Mouse (Mus musculus): ENCODE results near the gene Hmg20b. TPM values are rescaled to one million over a fixed set of nuclear protein-coding genes. Genes with fewer than 3 reads are reported as not detected.

The Hmg20b gene
- polyA plus RNA-seq, 2 experiments, result 92.9 to 135 TPM

DNA sequence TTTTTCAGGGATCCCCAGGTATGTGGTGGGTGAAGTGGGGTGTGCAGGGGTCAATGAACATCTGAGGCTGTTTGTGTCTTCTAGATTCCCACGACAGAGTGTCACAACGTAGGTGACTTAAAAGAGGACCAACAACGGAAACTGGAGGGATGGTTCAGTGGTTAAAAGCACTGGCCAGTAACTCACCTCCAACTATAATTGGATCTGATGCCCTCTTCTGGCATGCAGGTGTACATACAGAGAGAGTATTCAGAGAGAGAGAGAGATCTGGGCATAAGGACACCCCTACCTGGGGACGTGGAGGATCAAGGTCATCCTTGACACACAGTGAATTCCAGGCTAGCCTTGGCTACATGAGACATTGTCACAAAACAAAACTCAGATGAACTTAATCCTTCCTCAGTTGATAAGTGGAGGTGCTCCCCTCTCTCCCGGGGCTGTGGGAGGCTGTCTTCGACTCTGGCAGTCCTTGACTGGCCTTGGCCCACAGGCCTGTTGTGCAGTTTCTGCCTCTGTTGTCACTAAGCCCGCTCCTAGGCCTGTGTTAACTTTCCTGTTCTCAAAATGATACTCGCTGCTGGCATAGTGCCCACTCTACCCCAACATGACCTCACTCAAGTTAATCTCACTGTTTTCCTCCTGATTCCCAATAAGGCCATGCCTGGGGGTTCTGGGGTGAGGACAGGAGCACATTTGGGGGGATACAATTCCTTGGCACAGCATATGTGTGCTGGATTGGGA lies 5.7 kb downstream of the Hmg20b start:
- H3K9me3 ChIP-seq (ENCODE audit: control insufficient read depth, low read length), result no peaks in the 10 kb centered on the region
- ATAC-seq (ENCODE audit: low FRiP score, low read depth) (no peak), DNase-seq (ENCODE audit: low spot score) (no peak)
- peaks cover 21% of the 10 kb centered on the region for H3K36me3 ChIP-seq (ENCODE audit: control insufficient read depth, insufficient read depth, low read length)
- peaks cover 44% of the 10 kb centered on the region for H3K27me3 ChIP-seq (ENCODE audit: control insufficient read depth, insufficient read depth, low read length)
- no peak overlapping the region for H3K4me3 ChIP-seq (replicated peaks; ENCODE audit: low read length)
- 48% methylated on average over 8 of the region's 8 CpGs for WGBS
- H3K4me1 ChIP-seq (ENCODE audit: control insufficient read depth, insufficient read depth, low read length), result peaks cover 24% of the 10 kb centered on the region
- H3K9ac ChIP-seq (ENCODE audit: low read depth, low read length, severe bottlenecking), result no peak overlapping the region
- TF ChIP-seq POLR2A (IDR thresholded peaks at IDR 0.05; ENCODE audit: borderline replicate concordance, extremely low read depth, insufficient read depth, insufficient read length), result no peak
- H3K27ac ChIP-seq (replicated peaks; ENCODE audit: low read depth, low read length), result no peak overlapping the region
- H3K4me2 ChIP-seq (replicated peaks; ENCODE audit: low read depth, low read length, severe bottlenecking), result no peak overlapping the region

DNA sequence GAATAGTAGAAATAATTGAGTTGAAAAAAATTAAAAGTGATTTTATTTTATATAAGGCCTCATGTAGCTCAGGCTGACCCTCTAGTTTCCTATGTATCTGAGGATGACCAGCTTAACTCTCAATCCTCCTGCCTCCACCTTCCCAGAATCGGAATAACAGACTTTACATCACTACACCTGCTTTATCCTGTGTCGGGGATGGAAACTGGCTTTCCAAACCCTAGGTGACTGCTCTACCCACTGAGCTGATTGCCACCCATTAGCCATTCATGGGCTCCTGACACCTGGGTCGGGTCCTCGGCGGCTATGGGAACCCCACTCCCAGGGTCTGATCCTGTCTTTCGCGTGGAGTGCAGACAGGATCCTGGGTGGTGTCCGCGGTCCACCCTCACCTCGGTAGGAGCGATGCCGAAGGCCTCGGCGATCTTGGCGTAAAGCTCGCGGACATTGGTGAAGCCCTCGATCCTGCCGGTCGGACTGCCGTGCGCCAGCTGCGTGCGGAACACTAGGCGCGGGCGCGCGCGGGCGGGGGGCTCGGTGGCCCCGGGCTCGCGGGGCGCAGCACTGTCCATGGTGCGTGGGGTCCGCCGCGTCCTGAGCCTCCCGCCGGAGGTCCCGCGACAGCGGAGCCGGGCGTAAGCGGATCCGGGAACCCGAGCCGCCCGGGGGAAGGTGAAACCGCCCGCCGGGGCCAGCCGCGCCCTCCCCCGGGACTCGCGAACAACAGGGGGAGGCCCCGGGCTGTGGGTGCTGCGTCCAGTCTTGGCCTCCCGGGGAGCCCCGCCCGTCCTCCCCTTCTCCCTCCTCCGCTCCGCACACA lies 7.4 kb downstream of the Hmg20b start, which contains the start of gene Gipc3:
Gipc3 (minus strand) TSS at position 581 of the 820 bp plus-strand sequence.
- Histone ChIP-seq H3K4me3 (replicated peaks; ENCODE audit: low read length) (peak within 1 kb of the TSS; percentile 37), H3K36me3 (ENCODE audit: control insufficient read depth, insufficient read depth, low read length) (peaks cover 13% of the 10 kb centered on the region), H3K4me1 (ENCODE audit: control insufficient read depth, insufficient read depth, low read length) (peaks cover 15% of the 10 kb centered on the region), H3K27ac (replicated peaks; ENCODE audit: low read depth, low read length) (no peak within 1 kb of the TSS), H3K9me3 (ENCODE audit: control insufficient read depth, low read length) (no peaks in the 10 kb centered on the region), H3K4me2 (replicated peaks; ENCODE audit: low read depth, low read length, severe bottlenecking) (peak within 1 kb of the TSS; percentile 72), H3K9ac (ENCODE audit: low read depth, low read length, severe bottlenecking) (peak within 1 kb of the TSS; percentile 44), H3K27me3 (ENCODE audit: control insufficient read depth, insufficient read depth, low read length) (peaks cover 47% of the 10 kb centered on the region)
- no peak for DNase-seq (ENCODE audit: low spot score)
- no peak for ATAC-seq (ENCODE audit: low FRiP score, low read depth)
- 10% methylated on average over 28 of the region's 67 CpGs for WGBS
- TF ChIP-seq POLR2A (IDR thresholded peaks at IDR 0.05; ENCODE audit: borderline replicate concordance, extremely low read depth, insufficient read depth, insufficient read length), result no peak

DNA sequence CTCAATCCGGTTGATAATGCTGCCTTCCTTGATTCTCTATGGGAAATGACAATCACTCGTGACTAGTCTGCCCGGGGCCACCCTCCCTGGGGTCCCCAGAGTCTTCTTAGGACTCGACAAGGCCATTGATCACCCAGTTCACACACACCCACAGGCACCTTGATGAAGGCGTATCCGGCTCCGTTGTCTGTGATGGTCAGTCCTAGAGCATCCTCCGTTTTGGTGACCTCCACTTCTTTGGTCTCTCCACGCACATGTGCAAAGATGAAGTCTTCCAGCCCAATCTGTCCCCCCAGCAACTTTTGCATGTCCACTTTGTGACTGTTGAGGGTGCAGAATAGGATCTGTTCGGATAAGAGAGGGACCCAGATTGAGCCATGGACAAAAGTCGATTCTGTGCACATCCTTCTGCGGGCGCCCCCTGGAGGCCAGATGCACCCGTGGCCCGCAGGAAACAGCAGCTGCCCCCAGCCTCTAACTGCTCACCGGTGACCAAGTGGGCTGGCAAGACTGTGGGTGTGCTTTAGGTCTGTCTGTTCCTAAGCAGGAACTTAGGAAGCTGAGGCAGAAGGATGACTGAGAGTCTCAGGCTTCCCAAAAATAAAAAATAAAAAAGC lies 8.8 kb downstream of the Hmg20b start:
- DNase-seq (ENCODE audit: low spot score) (peak; percentile 57), ATAC-seq (ENCODE audit: low FRiP score, low read depth) (no peak)
- H3K4me2 ChIP-seq (replicated peaks; ENCODE audit: low read depth, low read length, severe bottlenecking), result no peak overlapping the region
- H3K36me3 ChIP-seq (ENCODE audit: control insufficient read depth, insufficient read depth, low read length), result 0 out of 2 replicates have a peak, but pooled peaks cover 7% of the 10 kb centered on the region
- H3K27ac ChIP-seq (replicated peaks; ENCODE audit: low read depth, low read length), result no peak overlapping the region
- H3K4me3 ChIP-seq (replicated peaks; ENCODE audit: low read length), result no peak overlapping the region
- H3K4me1 ChIP-seq (ENCODE audit: control insufficient read depth, insufficient read depth, low read length), result peaks cover 7% of the 10 kb centered on the region; the same call in 1 of the 2 replicates
- H3K9ac ChIP-seq (ENCODE audit: low read depth, low read length, severe bottlenecking), result no peak overlapping the region
- 34% methylated on average over 16 of the region's 16 CpGs for WGBS
- no peak for TF ChIP-seq POLR2A (IDR thresholded peaks at IDR 0.05; ENCODE audit: borderline replicate concordance, extremely low read depth, insufficient read depth, insufficient read length)
- H3K27me3 ChIP-seq (ENCODE audit: control insufficient read depth, insufficient read depth, low read length), result peaks cover 55% of the 10 kb centered on the region
- no peaks in the 10 kb centered on the region for H3K9me3 ChIP-seq (ENCODE audit: control insufficient read depth, low read length)

DNA sequence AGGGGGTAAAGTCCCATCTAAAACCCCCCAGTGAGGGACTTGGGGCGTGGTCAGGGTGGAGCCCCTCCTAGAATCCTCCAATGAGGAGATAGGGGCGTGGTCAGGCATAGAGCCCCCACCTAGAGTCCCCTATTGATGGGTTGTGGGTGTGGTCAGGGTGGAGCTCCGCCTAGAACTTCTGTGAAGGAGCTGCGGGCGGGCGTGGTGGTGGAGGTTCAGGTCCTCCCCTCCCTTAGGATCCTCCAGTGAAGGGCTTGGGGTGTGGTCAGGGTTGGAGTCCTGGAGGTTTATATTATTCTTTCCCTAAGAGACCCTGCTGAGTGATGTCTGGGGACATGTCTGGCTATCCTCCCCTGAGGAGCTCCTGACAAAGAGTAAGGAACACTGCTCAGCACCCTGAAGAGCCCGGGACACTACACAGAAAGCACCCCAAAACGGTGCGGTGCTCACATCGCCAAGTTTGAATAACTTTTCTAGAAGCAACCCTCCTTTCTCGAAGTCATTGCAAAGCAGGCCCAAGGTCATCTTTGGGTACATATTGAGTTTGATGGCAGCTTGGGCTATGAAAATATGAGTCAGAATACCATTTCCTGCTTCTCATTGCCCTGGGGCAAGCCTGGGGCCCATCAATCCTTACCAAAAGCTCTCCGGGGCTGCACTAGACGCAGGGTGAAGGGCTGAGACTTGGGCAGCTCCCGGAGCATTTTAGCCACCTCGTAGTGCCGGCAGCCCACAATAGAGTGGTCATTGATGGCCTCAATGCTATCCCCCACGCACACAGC lies 9.5 kb downstream of the Hmg20b start:
- H3K9ac ChIP-seq (ENCODE audit: low read depth, low read length, severe bottlenecking), result no peak overlapping the region
- no peak overlapping the region for H3K4me2 ChIP-seq (replicated peaks; ENCODE audit: low read depth, low read length, severe bottlenecking)
- no peak overlapping the region for H3K27ac ChIP-seq (replicated peaks; ENCODE audit: low read depth, low read length)
- H3K4me1 ChIP-seq (ENCODE audit: control insufficient read depth, insufficient read depth, low read length), result peaks cover 14% of the 10 kb centered on the region
- no peak for DNase-seq (ENCODE audit: low spot score)
- peaks cover 55% of the 10 kb centered on the region for H3K27me3 ChIP-seq (ENCODE audit: control insufficient read depth, insufficient read depth, low read length)
- 40% methylated on average over 17 of the region's 17 CpGs for WGBS
- 0 out of 2 replicates have a peak, but pooled peaks cover 3% of the 10 kb centered on the region for H3K36me3 ChIP-seq (ENCODE audit: control insufficient read depth, insufficient read depth, low read length)
- no peak overlapping the region for H3K4me3 ChIP-seq (replicated peaks; ENCODE audit: low read length)
- ATAC-seq (ENCODE audit: low FRiP score, low read depth), result no peak
- H3K9me3 ChIP-seq (ENCODE audit: control insufficient read depth, low read length), result no peaks in the 10 kb centered on the region
- no peak for TF ChIP-seq POLR2A (IDR thresholded peaks at IDR 0.05; ENCODE audit: borderline replicate concordance, extremely low read depth, insufficient read depth, insufficient read length)

All from limb, embryonic 14.5 days (tissue).